Mouse (Mus musculus) layer of hippocampus, postnatal 10 days (tissue): ENCODE results near the gene Csnk2a2. TPM values are rescaled to one million over a fixed set of nuclear protein-coding genes. Genes with fewer than 3 reads are reported as not detected.
A peak's percentile ranks its signal among the peaks of the same experiment; 100 is the strongest.

Experiments used
- DNase-seq, 2 experiments: peaks; one replicate each; pipeline ENCODE4 v3.0.0; 2021; ENCODE audit warnings: low spot score in 2 of 2
- long read RNA-seq: library from polyadenylated mRNA; stranded (forward); transcript quantifications from one replicate; pipeline ENCODE4 v2.0.0, GENCODE M21; 2023
- total RNA-seq, 2 experiments: library from RNA; stranded (reverse); gene quantifications; 2 replicates each; pipeline ENCODE4 v1.2.3; 2021

Csnk2a2 gene
- 10 to 100 TPM; 73.8 to 80.8 TPM for total RNA-seq
- long read RNA-seq, full-length matches to known transcripts = 21 of 146 reads
- long read RNA-seq, partial matches to known transcripts = 4 of 146 reads
- long read RNA-seq, other reads (novel, unspliced or antisense) = 121 of 146 reads

- no peak for DNase-seq
Observed at GRCm38 (mm10) chr8:95490006-95490405, at the start of gene Csnk2a2. Gene Csnk2a2 (minus strand): TSS chr8:95490039.

- DNase-seq = no peak
Observed at GRCm38 (mm10) chr8:95539487-95539886, 49.6 kb upstream of the Csnk2a2 start.

DNA sequence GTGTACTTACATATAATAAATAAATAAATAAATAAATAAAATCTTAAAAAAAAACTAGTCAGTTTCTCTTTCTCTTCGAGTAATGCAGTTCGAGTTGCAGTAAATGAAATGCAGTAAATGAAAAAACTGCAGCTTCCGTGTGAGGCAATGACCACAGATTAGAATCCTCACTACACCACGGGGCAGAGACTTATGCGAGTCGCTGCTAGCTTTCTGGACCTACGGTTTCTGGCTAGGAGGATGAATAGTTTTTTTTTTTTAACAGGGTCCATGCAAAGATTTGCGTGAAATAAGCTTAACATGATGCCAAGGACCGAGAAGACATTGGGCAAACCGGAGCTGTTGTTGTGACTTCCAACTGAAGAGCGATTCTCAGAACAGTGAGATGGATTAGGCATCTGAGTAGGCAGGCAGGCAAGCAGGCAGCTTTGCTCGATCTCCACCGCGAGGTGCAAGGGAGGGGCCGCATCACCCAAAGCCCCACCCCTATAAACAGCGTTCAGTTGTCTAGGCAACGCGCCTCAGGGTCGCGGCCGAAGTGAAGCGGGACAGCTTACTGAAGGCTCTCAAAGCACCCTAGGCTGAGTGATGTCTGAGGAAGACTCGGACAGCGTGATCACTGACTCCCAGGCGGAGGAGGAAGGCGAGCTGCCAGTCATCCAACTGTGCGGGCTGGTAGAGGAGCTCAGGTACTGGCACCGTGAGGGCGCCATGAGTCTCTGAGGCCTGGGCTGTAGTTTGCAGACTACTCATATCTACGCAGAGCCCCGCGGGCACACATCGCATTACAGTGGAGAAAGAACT, 43.9 kb upstream of the Csnk2a2 start, which contains the start of gene Ccdc113:
TSS of gene Ccdc113 (plus strand) at position 502 of the 804 bp plus-strand sequence.
- DNase-seq = peak; percentile 52 to 64

DNA sequence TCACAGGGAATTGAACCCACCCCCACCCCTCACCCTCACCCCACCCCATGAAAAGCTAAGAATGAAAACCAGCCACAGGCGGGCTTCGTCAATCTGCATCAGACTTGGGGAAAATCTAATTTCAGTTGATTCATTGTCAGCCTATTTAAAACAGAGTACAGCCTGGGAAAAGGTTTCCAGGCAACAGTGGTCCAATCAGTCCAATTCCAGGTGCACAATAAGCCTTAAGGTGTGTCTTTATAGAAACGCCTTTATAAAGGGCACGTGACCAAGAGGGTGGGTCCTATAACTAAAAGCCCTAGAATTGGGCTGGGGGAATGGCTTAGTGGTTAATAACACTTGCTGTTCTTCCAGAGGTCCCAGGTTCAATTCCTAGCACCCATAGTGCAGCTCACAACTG, 42.4 kb upstream of the Csnk2a2 start:
- DNase-seq = no peak

- no peak for DNase-seq
Observed at GRCm38 (mm10) chr8:95528750-95529310, 39.0 kb upstream of the Csnk2a2 start.

- no peak for DNase-seq
Observed at GRCm38 (mm10) chr8:95528194-95528593, 38.4 kb upstream of the Csnk2a2 start.

- no peak for DNase-seq
Observed at GRCm38 (mm10) chr8:95523991-95524390, 34.2 kb upstream of the Csnk2a2 start.

GRCm38 (mm10) chr8:95516928-95517327, 27.1 kb upstream of the Csnk2a2 start:
- no peak for DNase-seq

DNA sequence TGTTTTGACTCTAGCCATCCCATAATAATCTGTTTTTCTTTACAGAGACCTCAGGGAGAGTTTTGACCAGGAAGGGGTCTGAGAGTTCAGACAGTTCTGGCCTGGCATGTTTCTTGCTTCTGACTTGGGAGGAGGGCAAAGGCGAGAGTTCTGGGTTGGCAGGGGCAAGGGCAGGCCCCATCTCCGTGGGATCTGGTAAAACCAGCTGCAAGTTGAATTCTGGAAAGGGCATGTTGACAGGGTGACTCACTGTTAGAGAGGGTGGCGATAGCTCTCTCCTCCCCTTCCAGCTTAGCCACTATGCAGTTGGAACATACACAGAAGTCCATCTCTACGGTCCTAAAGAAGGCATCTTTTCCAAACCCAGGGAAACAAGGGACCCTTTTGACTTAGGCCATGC, 23.4 kb upstream of the Csnk2a2 start:
- no peak for DNase-seq

DNA sequence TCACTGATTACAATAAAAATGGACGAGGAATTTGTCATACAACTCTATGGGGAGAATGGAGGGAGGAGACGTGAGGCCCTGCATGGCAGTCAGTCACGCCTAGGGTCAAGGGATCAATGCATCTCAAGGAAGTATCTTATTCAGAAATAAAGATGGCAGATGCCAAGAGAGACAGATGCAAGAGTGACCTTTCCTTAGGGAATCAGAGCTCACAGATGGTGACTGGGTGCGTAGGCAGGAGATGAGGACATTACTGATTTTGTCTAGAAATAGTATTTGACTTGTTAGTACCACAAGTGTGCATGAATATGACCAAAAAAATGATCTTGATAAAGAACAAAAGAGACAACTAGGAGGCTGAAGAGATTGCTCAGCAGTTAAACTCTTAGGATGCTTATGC, 22.4 kb upstream of the Csnk2a2 start:
- no peak for DNase-seq

DNA sequence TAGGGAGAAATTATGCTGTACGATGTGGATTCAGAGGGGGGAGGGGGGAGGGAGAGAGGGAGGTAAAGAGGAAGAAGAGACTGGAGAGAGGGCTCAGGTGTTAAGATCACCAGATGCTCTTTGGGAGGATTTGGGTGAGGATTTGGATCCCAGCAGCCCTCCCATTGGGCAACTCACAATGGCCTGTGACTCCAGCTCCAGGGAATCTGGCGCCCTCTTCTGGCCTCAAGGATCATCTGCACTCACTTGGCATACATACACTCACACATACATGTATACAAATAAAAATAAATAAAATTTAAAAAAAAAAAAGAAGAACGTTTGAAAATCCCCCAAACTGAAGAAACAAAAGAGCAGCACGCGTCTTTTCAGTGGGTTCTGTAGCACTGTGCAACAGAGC, 16.4 kb upstream of the Csnk2a2 start:
- DNase-seq = no peak

- DNase-seq = no peak
Observed at GRCm38 (mm10) chr8:95505606-95506005, 15.8 kb upstream of the Csnk2a2 start.

DNA sequence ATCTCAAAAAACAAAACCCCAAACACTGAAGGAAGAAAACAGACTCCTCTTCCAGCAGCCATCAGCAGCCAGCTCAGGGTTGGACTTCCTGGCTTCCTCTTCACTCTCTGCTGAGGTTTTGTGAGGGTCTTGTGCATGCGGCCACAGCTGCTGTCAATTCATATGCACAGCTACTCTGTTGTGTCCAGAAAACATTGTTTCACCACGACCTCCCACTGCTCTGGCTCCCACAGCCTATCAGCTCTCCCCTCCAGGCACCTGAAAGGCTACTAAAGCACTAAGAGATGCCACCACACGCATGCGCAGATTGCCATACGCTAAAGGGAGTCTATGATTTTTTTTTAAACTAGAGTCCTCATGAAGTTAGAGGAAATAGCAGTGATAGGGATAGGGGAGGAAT, 15.0 kb upstream of the Csnk2a2 start:
- no peak for DNase-seq

DNA sequence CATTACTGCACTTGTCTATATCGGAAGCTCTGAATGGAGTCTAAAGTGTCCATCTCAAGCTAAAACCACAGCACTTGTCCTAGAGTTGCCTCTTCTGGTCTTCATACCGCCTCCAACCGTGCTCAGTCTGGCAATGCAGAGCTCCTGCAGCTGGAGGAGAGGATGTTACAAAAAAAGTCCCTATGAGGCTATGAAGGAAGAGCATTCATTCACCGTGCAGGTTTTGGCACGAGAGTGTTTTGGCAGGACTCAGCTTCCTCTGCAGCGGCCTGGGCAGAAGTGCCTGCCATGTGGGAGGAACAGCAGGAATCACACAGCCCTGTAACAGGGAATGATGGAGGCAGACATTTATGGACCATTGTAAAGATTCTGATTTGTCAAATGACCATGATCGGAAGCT, 12.6 kb upstream of the Csnk2a2 start:
- peak; percentile 32 to 36 for DNase-seq

- DNase-seq = no peak
Observed at GRCm38 (mm10) chr8:95500436-95500835, 10.6 kb upstream of the Csnk2a2 start.

DNA sequence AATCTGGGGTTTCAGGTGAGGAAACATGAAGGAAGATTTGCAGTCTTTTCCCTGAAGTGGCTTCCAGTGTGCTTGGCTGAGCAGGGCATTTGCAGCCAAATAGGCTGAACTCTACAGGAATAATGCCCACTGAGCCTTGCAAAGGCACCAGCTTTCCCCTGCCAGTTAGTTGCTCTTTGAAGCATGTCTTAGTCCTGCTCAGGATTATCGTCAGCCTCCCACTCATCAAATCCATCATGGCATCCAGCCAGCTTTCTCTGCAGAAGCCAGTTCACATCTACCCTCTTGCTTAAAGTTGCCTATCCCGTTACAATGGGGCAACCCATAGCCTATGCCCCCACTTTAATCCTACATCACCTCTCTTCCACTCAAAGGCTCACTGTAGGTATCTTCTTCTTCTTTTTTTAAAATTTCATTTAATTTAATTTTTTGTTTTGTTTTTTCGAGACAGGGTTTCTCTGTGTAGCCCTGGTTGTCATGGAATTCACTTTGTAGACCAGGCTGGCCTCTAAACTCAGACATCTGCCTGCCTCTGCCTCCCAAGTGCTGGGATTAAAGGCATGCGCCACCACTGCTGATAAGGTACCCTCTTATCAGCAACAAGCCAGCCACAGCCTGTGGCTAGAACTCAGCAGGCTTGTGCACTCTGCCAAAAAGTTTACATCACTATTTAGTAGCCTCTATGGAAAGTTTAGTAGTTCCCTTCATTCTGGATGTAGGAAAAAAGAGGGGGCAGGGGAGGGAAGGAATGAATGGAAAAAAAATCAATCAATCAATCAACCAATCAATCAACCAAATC, 9.6 kb upstream of the Csnk2a2 start:
- no peak for DNase-seq

DNA sequence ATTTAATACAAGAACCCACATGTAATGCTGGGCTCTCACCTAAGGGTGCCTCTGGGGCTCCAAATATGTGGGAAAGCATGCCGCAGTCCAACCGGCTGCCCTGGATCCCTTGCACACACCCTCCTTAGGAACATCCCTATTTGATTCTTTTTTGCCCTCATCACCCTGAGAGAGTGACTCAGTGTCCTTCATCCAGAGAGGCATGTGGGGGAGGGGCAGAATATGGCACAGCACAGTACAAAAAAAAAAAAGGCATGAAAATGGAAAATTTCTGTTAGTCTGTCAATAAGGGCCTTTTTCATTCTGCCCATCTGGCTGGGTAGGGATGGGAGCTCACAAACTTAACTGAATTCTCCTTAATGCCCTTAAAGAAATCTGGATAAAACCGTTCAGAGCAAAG, 8.0 kb upstream of the Csnk2a2 start:
- DNase-seq = no peak

DNA sequence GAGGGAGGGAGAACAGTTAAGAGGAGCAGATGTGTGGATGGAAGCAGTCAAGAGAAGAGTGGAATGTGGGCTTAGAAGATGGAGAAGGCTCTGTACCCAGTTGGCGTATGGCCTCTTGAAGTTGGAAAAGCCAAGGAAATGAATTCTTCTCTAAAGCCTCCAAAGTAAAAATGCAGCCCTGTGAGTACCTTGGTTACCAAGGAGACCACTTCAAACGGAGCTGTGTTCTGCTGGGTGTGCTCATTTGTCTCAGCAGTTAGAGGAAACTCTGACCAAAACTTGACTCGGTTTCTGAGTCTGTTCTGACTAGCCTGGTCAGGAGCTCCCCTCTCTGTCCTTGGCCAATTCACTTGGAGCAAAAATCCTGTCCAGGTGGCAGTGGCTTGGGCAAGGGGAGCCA, 6.6 kb upstream of the Csnk2a2 start:
- no peak for DNase-seq

- DNase-seq = no peak
Observed at GRCm38 (mm10) chr8:95495444-95495843, 5.6 kb upstream of the Csnk2a2 start.

DNA sequence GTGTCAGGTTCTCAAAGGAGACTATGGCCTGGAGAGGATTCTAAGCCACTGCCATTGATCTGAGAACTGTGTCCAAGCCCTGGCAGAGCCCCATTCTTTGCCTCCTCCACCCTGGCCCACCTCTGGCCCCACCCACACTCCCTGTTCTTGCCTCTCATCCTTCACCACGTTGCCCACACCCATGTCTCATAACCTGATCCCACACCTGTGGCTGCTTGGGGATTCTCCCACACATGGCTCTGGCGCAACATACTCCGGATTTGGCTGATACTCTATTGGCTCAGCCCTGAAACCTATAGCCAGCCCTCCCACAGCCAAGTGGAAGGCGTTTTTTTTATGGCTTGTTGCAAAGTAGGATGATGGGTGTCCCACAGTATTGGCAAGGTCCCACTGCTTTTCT, 2.2 kb upstream of the Csnk2a2 start:
- no peak for DNase-seq

- peak; percentile 84 to 93 for DNase-seq
Observed at GRCm38 (mm10) chr8:95488698-95489332, 1.0 kb downstream of the Csnk2a2 start.
